Mouse (Mus musculus): ENCODE data around the gene Syt9. TPM values are rescaled to one million over a fixed set of nuclear protein-coding genes. Genes with fewer than 3 reads are reported as not detected.
"Not testable (repeated sequence)": the region's sequence is repeated elsewhere in the genome, so short reads cannot be mapped to it uniquely, and the experiment has no call there.

The Syt9 gene
- polyA plus RNA-seq, 1 experiment from 2014 or later = 12.9 TPM

GRCm38 (mm10) chr7:107444579-107444978 is 74.1 kb downstream of the Syt9 start:
- H3K27me3 ChIP-seq (replicated peaks; ENCODE audit: control insufficient read depth, insufficient read depth, low read length) = no peaks in the 10 kb centered on the region
- H3K4me1 ChIP-seq (ENCODE audit: control insufficient read depth, insufficient read depth, low read depth, low read length) = no peaks in the 10 kb centered on the region
- H3K9me3 ChIP-seq (ENCODE audit: control insufficient read depth, low read length) = no peaks in the 10 kb centered on the region
- H3K36me3 ChIP-seq (ENCODE audit: control insufficient read depth, insufficient read depth, low read length) = no peaks in the 10 kb centered on the region
- no peak overlapping the region for H3K9ac ChIP-seq (ENCODE audit: low read depth, low read length)
- no peak overlapping the region for H3K4me3 ChIP-seq (ENCODE audit: low read length)
- no peak overlapping the region for H3K27ac ChIP-seq (ENCODE audit: low read depth, low read length)
- H3K4me2 ChIP-seq (ENCODE audit: low read length) = no peak overlapping the region
- ATAC-seq = no peak

GRCm38 (mm10) chr7:107454660-107455059 is 84.1 kb downstream of the Syt9 start:
- H3K4me1 ChIP-seq (ENCODE audit: control insufficient read depth, insufficient read depth, low read depth, low read length) = no peaks in the 10 kb centered on the region; the same call in 1 of the 2 replicates
- WGBS = 80% methylated on average over 2 of the region's 2 CpGs
- ATAC-seq = peak; percentile 71
- no peak overlapping the region for H3K4me2 ChIP-seq (ENCODE audit: low read length)
- no peaks in the 10 kb centered on the region for H3K27me3 ChIP-seq (replicated peaks; ENCODE audit: control insufficient read depth, insufficient read depth, low read length)
- H3K9ac ChIP-seq (ENCODE audit: low read depth, low read length) = no peak overlapping the region
- H3K9me3 ChIP-seq (ENCODE audit: control insufficient read depth, low read length) = no peaks in the 10 kb centered on the region
- H3K27ac ChIP-seq (ENCODE audit: low read depth, low read length) = no peak overlapping the region
- no peak overlapping the region for H3K4me3 ChIP-seq (ENCODE audit: low read length)
- no peaks in the 10 kb centered on the region for H3K36me3 ChIP-seq (ENCODE audit: control insufficient read depth, insufficient read depth, low read length)

GRCm38 (mm10) chr7:107455118-107455521 is 84.6 kb downstream of the Syt9 start:
- H3K27me3 ChIP-seq (replicated peaks; ENCODE audit: control insufficient read depth, insufficient read depth, low read length) = no peaks in the 10 kb centered on the region
- H3K36me3 ChIP-seq (ENCODE audit: control insufficient read depth, insufficient read depth, low read length) = no peaks in the 10 kb centered on the region
- H3K9ac ChIP-seq (ENCODE audit: low read depth, low read length) = no peak overlapping the region
- H3K4me1 ChIP-seq (ENCODE audit: control insufficient read depth, insufficient read depth, low read depth, low read length) = no peaks in the 10 kb centered on the region; the same call in 1 of the 2 replicates
- ATAC-seq = peak; percentile 91
- no peak overlapping the region for H3K4me3 ChIP-seq (ENCODE audit: low read length)
- no peak overlapping the region for H3K4me2 ChIP-seq (ENCODE audit: low read length)
- WGBS = 46% methylated on average over 5 of the region's 5 CpGs
- H3K9me3 ChIP-seq (ENCODE audit: control insufficient read depth, low read length) = no peaks in the 10 kb centered on the region
- peak overlapping the region; percentile 9 for H3K27ac ChIP-seq (ENCODE audit: low read depth, low read length)

GRCm38 (mm10) chr7:107461167-107461566 is 90.6 kb downstream of the Syt9 start:
- H3K36me3 ChIP-seq (ENCODE audit: control insufficient read depth, insufficient read depth, low read length) = no peaks in the 10 kb centered on the region

GRCm38 (mm10) chr7:107461699-107462440 is 91.3 kb downstream of the Syt9 start:
- Histone ChIP-seq H3K9ac (ENCODE audit: low read depth, low read length) (no peak overlapping the region), H3K4me3 (ENCODE audit: low read length) (no peak overlapping the region), H3K4me2 (ENCODE audit: low read length) (no peak overlapping the region), H3K27me3 (replicated peaks; ENCODE audit: control insufficient read depth, insufficient read depth, low read length) (no peaks in the 10 kb centered on the region), H3K36me3 (ENCODE audit: control insufficient read depth, insufficient read depth, low read length) (no peaks in the 10 kb centered on the region), H3K4me1 (ENCODE audit: control insufficient read depth, insufficient read depth, low read depth, low read length) (no peaks in the 10 kb centered on the region), H3K27ac (ENCODE audit: low read depth, low read length) (no peak overlapping the region), H3K9me3 (ENCODE audit: control insufficient read depth, low read length) (no peaks in the 10 kb centered on the region)
- ATAC-seq = no peak
- WGBS = 83% methylated on average over 1 of the region's 1 CpGs

More at GRCm38 (mm10) chr7:107461167-107461566, 90.6 kb downstream of the Syt9 start:
- Histone ChIP-seq H3K9ac (ENCODE audit: low read depth, low read length) (no peak overlapping the region), H3K9me3 (ENCODE audit: control insufficient read depth, low read length) (no peaks in the 10 kb centered on the region), H3K4me2 (ENCODE audit: low read length) (no peak overlapping the region), H3K4me1 (ENCODE audit: control insufficient read depth, insufficient read depth, low read depth, low read length) (no peaks in the 10 kb centered on the region), H3K27ac (ENCODE audit: low read depth, low read length) (no peak overlapping the region), H3K4me3 (ENCODE audit: low read length) (no peak overlapping the region), H3K27me3 (replicated peaks; ENCODE audit: control insufficient read depth, insufficient read depth, low read length) (no peaks in the 10 kb centered on the region)
- WGBS = 86% methylated on average over 4 of the region's 4 CpGs
- no peak for ATAC-seq

GRCm38 (mm10) chr7:107462962-107463361 is 92.4 kb downstream of the Syt9 start:
- Histone ChIP-seq H3K36me3 (ENCODE audit: control insufficient read depth, insufficient read depth, low read length) (no peaks in the 10 kb centered on the region), H3K27ac (ENCODE audit: low read depth, low read length) (no peak overlapping the region), H3K4me1 (ENCODE audit: control insufficient read depth, insufficient read depth, low read depth, low read length) (no peaks in the 10 kb centered on the region), H3K4me2 (ENCODE audit: low read length) (no peak overlapping the region), H3K9me3 (ENCODE audit: control insufficient read depth, low read length) (no peaks in the 10 kb centered on the region), H3K27me3 (replicated peaks; ENCODE audit: control insufficient read depth, insufficient read depth, low read length) (no peaks in the 10 kb centered on the region), H3K4me3 (ENCODE audit: low read length) (no peak overlapping the region), H3K9ac (ENCODE audit: low read depth, low read length) (no peak overlapping the region)
- WGBS = 78% methylated on average over 3 of the region's 3 CpGs
- no peak for ATAC-seq

- no peak overlapping the region for H3K9ac ChIP-seq (ENCODE audit: low read depth, low read length)
- WGBS = 86% methylated on average over 3 of the region's 3 CpGs
- no peak overlapping the region for H3K4me3 ChIP-seq (ENCODE audit: low read length)
- H3K4me2 ChIP-seq (ENCODE audit: low read length) = no peak overlapping the region
- H3K27me3 ChIP-seq (replicated peaks; ENCODE audit: control insufficient read depth, insufficient read depth, low read length) = no peaks in the 10 kb centered on the region
- ATAC-seq = no peak
- H3K27ac ChIP-seq (ENCODE audit: low read depth, low read length) = no peak overlapping the region
- no peaks in the 10 kb centered on the region for H3K4me1 ChIP-seq (ENCODE audit: control insufficient read depth, insufficient read depth, low read depth, low read length)
- no peaks in the 10 kb centered on the region for H3K36me3 ChIP-seq (ENCODE audit: control insufficient read depth, insufficient read depth, low read length)
- no peaks in the 10 kb centered on the region for H3K9me3 ChIP-seq (ENCODE audit: control insufficient read depth, low read length)
Measured at GRCm38 (mm10) chr7:107465081-107465480, 94.6 kb downstream of the Syt9 start.

- H3K4me2 ChIP-seq (ENCODE audit: low read length) = no peak overlapping the region
- H3K9me3 ChIP-seq (ENCODE audit: control insufficient read depth, low read length) = 0 out of 2 replicates have a peak, but pooled peaks cover 4% of the 10 kb centered on the region
- 49% methylated on average over 7 of the region's 7 CpGs for WGBS
- peak; percentile 40; the same call in 1 of the 2 replicates for ATAC-seq
- no peaks in the 10 kb centered on the region for H3K4me1 ChIP-seq (ENCODE audit: control insufficient read depth, insufficient read depth, low read depth, low read length)
- H3K27ac ChIP-seq (ENCODE audit: low read depth, low read length) = no peak overlapping the region
- no peaks in the 10 kb centered on the region for H3K36me3 ChIP-seq (ENCODE audit: control insufficient read depth, insufficient read depth, low read length)
- no peak overlapping the region for H3K4me3 ChIP-seq (ENCODE audit: low read length)
- H3K27me3 ChIP-seq (replicated peaks; ENCODE audit: control insufficient read depth, insufficient read depth, low read length) = no peaks in the 10 kb centered on the region
- no peak overlapping the region for H3K9ac ChIP-seq (ENCODE audit: low read depth, low read length)
Measured at GRCm38 (mm10) chr7:107478979-107479965, 108.7 kb downstream of the Syt9 start.

GRCm38 (mm10) chr7:107485709-107486108 is 115.2 kb downstream of the Syt9 start:
- not testable (repeated sequence) for H3K36me3 ChIP-seq (ENCODE audit: control insufficient read depth, insufficient read depth, low read length); H3K27me3 ChIP-seq (replicated peaks; ENCODE audit: control insufficient read depth, insufficient read depth, low read length); H3K4me1 ChIP-seq (ENCODE audit: control insufficient read depth, insufficient read depth, low read depth, low read length); H3K9me3 ChIP-seq (ENCODE audit: control insufficient read depth, low read length); H3K4me2 ChIP-seq (ENCODE audit: low read length); H3K27ac ChIP-seq (ENCODE audit: low read depth, low read length); ATAC-seq; H3K9ac ChIP-seq (ENCODE audit: low read depth, low read length); H3K4me3 ChIP-seq (ENCODE audit: low read length)
- WGBS = 89% methylated on average over 2 of the region's 2 CpGs
